Mouse (Mus musculus) natural killer cell, adult 2 months (primary cell): ENCODE data around the gene Ctu1.
"Not testable (repeated sequence)": the region's sequence is repeated elsewhere in the genome, so short reads cannot be mapped to it uniquely, and the experiment has no call there.

Source experiments
- DNase-seq, 2 experiments: peaks; one replicate each; pipeline ENCODE4 v3.0.0; 2022; ENCODE audit warnings: low spot score in 2 of 2

Gene Ctu1

GRCm38 (mm10) chr7:43671809-43672580 lies at the start of gene Ctu1:
TSS of gene Ctu1 (plus strand) at chr7:43672016.
- DNase-seq: peak; percentile 72 to 78

DNA sequence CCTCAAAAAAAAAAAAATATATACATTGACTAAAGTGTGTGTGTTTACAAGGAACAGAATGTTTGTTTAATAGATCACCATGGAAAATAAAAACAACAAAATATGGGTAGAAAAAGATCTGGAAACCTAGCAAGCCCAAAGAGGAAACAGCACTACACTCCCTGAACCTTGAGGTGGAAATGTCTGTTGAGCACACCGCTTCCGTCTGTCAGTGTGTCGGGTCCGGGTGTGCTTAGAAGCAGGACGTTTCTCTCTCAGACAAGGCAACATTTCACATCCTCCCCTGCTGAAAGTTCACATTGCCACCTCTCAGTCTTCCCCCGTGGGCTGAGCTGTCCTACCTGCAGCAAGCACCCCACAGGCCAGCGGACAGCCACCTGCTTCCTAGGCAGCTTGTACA lies 48.9 kb upstream of the Ctu1 start:
- no peak for DNase-seq

GRCm38 (mm10) chr7:43623819-43624218 lies 48.0 kb upstream of the Ctu1 start:
- no peak for DNase-seq

DNA sequence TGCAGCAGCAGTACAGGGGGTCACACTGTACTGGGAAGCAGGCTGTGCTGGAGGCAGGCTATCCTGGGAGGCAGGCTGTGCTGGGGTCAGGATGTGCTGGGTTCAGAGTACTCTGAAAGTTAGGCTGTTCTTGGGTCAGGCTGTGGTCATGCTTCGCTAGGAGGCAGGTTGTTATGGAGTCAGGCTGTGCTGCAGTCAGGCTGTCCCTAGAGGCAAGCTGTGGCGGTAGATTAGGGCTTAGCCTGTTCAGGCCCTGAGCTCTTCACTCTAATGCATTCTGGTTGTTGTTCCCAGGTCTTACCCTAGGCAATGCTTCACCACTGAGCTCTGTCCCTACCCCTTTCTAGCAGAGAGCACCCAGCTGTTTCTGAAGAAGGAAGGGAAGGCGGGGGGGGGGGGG lies 46.8 kb upstream of the Ctu1 start:
- no peak for DNase-seq

- no peak for DNase-seq
Measured at GRCm38 (mm10) chr7:43625794-43626422, 45.9 kb upstream of the Ctu1 start.

- DNase-seq: no peak
Measured at GRCm38 (mm10) chr7:43633940-43634339, 37.9 kb upstream of the Ctu1 start.

DNA sequence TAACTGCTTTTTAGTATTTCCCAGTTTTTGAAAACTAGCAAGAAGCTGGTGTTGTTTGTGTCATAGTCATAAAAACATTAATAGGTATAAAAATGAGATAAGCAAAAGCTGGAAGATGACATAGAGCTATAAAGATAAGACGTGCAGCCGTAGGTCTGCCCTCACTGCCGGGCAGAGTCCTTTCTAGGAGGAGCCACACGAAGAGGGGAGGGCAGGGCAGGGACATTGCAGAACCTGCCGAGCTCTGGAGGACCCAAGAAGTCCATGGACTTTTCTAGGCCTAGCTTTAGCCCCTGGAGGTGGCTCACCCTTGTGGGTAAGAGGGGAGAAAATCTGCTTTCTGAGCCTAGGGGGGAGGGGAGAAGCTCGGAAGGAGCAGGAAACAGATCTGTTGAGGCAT lies 37.3 kb upstream of the Ctu1 start, which contains the start of gene Ceacam18:
TSS of gene Ceacam18 (plus strand) at position 208 of the 400 bp plus-strand sequence.
- no peak for DNase-seq

DNA sequence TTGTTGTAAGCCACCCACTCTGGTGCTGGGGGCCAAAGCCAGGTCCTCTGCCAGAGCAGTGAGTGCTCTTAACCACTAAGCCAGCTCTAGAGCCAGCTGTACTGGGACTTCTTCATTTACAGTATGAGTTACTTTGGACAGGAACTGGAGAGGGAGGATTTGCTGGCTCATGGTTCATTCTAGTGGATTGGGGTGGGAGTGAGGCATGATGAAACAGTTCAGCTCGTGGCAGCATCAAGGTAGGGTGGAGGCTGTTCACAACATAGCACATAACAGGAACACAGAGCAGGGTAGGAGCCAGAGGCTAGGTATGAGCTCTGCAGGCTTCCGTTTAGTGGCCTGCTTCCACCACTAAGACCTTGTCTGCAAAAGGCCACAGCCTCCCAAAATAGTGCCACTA lies 35.6 kb upstream of the Ctu1 start:
- DNase-seq: no peak

GRCm38 (mm10) chr7:43637118-43637517 lies 34.7 kb upstream of the Ctu1 start:
- DNase-seq: no peak

GRCm38 (mm10) chr7:43642587-43642986 lies 29.2 kb upstream of the Ctu1 start:
- no peak for DNase-seq

GRCm38 (mm10) chr7:43643046-43643652 lies 28.7 kb upstream of the Ctu1 start:
- no peak for DNase-seq

DNA sequence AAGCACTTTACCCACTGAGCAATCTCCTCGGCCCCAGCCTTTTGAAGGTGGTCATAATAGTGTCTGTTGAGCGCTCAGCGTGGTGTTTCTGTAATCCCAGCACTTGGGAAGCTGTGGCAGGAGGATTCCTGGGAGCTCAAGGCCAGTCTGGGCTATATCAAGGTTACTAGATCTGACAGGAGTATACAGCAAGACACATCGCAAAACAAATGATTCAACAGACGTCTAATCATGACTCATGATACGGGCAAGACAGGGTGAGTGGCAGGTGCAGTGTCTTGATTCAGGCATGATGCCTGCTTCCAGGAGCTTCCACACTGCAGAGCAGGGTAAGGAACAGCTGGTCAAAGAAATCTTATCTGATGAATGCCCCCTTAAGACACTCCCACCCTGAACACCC lies 19.1 kb upstream of the Ctu1 start:
- DNase-seq: no peak

GRCm38 (mm10) chr7:43654519-43654918 lies 17.3 kb upstream of the Ctu1 start:
- no peak for DNase-seq

DNA sequence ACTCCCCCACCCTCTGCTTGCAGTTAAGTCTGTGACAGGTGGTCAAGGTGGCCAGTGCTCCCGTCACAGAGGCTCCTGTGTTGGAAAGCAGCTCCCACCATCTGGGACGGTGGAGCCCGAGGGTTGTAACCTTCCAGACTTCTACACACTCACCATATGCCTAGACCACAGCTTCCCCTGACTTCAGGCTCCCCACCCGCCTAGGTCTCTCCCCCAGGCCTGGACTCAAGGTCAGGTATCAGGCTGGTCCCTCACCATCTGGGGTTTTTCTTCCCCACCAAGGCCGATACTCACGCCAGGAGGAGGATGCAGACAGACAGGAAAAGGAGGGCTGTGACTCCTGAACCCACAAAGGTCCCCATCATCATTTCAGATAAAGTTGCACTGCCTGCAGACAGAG lies 15.6 kb upstream of the Ctu1 start:
- DNase-seq: no peak

- DNase-seq: no peak
Measured at GRCm38 (mm10) chr7:43660002-43660401, 11.8 kb upstream of the Ctu1 start, which contains the start of gene Siglece. TSS of gene Siglece (minus strand) at chr7:43660161.

GRCm38 (mm10) chr7:43662804-43663203 lies 9.0 kb upstream of the Ctu1 start:
- DNase-seq: no peak

DNA sequence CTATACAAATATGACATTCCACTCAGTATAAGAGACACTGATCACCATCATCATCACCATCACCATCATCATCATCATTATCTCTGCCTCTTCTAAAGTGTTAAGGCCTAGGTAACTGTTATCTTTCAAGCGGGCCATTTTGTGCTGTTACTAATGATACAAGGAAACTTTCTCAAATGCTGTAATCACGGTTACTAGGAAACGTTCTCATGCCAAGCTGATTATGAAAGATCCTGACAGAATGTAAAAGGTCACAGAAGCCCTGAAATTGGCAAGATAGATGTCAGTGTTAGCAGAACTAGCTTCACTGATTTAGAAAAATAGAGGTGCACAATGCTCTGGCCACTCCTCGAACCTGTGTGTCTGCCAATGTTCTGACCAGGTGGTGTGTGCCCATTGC lies 4.6 kb upstream of the Ctu1 start:
- DNase-seq: not testable (repeated sequence)

DNA sequence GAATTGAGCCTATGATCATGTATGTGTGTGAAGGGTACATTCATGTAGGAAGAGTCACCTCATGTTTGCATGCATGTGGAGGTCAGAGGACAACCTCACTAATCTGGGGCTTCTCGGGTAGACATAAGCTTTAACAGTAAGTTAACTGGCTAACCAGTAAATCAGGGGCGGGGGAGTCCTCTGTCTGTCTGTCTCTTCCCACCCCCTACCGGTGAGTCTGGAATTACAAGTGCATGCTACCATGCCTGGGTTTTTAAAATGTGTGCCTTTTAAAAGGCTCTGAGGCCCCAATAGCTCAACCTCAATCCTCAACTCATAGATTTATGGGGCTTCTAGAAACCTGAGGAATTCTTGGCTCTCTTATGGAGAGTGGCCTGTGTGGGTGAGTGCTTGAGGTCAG lies 3.2 kb upstream of the Ctu1 start:
- DNase-seq: peak in 1 of 2 experiments; percentile 27

DNA sequence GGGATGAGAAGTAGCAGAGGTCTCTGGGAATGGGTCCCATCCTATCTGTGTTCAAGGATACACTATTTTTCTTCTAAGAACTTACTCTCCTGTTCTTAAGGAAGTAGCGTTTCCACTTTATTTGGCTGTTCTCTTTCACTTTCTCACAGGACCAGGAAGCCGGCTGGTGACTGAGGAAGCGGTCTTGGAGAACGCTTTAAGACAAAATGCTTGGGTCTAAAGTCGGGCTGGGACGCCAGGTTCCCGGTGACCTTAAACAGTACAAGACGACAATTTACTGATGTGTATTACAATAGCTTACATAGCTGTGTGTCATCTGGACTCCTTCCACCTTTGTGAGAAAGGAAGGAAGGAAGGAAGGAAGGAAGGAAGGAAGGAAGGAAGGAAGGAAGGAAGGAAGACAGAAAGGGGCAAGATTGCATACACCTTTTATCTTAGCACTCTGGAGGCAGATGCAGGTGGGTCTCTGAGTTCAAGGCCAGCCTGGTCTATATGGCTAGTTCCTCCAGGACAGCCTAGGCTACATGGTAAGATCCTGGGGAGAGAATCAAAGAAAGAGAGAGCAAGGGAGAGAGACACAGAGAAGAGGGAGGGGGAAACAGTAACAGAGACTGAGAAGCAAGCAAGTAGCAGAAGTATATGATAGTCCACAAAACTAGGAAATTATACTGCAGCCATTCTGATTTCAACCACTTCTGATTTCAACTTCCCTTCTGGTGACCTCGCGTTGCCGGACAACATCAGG lies 580 bp upstream of the Ctu1 start:
- DNase-seq: no peak

DNA sequence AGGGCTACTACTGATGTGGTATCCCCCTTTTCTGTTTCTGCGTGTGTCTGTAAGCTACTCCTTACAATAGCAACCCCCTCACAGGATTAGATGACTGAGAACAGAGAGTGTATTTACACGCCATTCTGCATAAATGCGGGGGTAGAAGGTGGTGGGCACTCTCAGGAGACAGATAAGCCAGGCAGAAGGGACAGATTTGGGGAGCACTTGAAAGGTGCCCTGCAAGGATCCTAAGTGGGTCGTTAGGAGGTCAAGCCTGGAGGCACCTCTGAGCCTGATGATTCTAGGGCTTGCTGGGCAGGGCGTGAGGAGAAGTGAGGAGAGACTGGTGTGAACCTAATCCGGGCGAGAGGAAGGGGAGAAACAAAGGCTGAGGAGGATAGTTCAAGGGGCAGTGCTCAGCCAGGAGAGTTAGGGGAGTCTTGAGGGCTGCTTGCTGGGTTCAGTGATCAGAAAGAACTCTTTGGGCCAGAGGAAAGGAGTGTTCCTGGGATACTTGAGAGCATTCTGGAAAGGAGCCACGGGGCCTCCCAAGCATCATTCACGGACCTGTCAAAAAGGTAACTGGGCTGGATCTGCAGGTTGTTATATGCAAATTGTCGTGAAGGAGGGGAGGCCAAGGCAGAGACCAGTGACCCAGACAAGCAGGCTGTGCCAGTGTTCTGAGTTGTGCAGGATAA lies 905 bp downstream of the Ctu1 start:
- DNase-seq: no peak

GRCm38 (mm10) chr7:43675091-43675490 lies 3.3 kb downstream of the Ctu1 start:
- DNase-seq: no peak

DNA sequence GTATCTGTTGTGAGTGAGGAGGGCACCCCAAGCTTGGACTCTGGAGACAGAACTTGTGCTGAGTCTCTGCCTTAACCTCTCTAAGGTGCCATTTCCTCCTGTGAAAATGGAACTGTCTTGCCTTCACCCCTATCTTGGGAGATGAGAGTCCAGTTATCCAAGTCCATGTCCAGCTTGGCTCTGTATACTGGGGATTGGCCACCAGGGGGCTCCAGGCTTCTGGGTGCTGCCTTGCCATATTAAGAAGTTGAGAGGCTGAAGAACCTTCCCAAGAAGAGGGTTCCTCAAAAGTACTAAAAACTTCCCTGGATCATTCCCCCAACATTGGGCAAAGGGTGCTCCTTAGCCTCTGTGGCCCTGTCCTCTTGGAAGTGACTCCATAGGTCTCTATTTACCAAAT lies 6.7 kb downstream of the Ctu1 start:
- no peak for DNase-seq
